Mouse (Mus musculus) testis, postnatal 14 days (tissue): ENCODE results near the gene Ubr4.
A peak's percentile ranks its signal among the peaks of the same experiment; 100 is the strongest.

Experiments used
- DNase-seq: peaks from one replicate; pipeline ENCODE4 v3.0.0; 2021; ENCODE audit warnings: low spot score

Ubr4 gene

GRCm38 (mm10) chr4:139351931-139352711 lies at the start of gene Ubr4, which contains the start of the genes Mrto4 and Emc1:
Gene Ubr4 (plus strand): TSS chr4:139352609.
Gene Mrto4 (minus strand): TSS chr4:139352576.
Gene Emc1 (plus strand): TSS chr4:139352587.
- DNase-seq = peak; percentile 87

GRCm38 (mm10) chr4:139305521-139305920 lies 46.9 kb upstream of the Ubr4 start:
- no peak for DNase-seq

GRCm38 (mm10) chr4:139307916-139308315 lies 44.5 kb upstream of the Ubr4 start:
- DNase-seq = no peak

- no peak for DNase-seq
Measured at GRCm38 (mm10) chr4:139309651-139310050, 42.8 kb upstream of the Ubr4 start.

GRCm38 (mm10) chr4:139310171-139310898 lies 42.1 kb upstream of the Ubr4 start, which contains the start of the genes Pqlc2 and Akr7a5:
Gene Pqlc2 (minus strand): TSS chr4:139310708.
Gene Akr7a5 (plus strand): TSS chr4:139310744.
- DNase-seq = peak; percentile 95

GRCm38 (mm10) chr4:139310899-139311701 lies 41.3 kb upstream of the Ubr4 start:
- DNase-seq = no peak

- no peak for DNase-seq
Measured at GRCm38 (mm10) chr4:139311707-139312106, 40.7 kb upstream of the Ubr4 start.

- DNase-seq = no peak
Measured at GRCm38 (mm10) chr4:139312632-139313031, 39.8 kb upstream of the Ubr4 start.

- DNase-seq = no peak
Measured at GRCm38 (mm10) chr4:139318449-139318848, 34.0 kb upstream of the Ubr4 start.

- DNase-seq = no peak
Measured at GRCm38 (mm10) chr4:139319740-139320139, 32.7 kb upstream of the Ubr4 start.

- DNase-seq = peak; percentile 79
Measured at GRCm38 (mm10) chr4:139330605-139331004, 21.8 kb upstream of the Ubr4 start.

GRCm38 (mm10) chr4:139334631-139335295 lies 17.6 kb upstream of the Ubr4 start:
- no peak for DNase-seq

- DNase-seq = peak; percentile 57
Measured at GRCm38 (mm10) chr4:139335507-139335906, 16.9 kb upstream of the Ubr4 start.

- DNase-seq = peak; percentile 82
Measured at GRCm38 (mm10) chr4:139336822-139337483, 15.5 kb upstream of the Ubr4 start.

- no peak for DNase-seq
Measured at GRCm38 (mm10) chr4:139338145-139338544, 14.3 kb upstream of the Ubr4 start.

- DNase-seq = no peak
Measured at GRCm38 (mm10) chr4:139340835-139341234, 11.6 kb upstream of the Ubr4 start.

GRCm38 (mm10) chr4:139341556-139342233 lies 10.7 kb upstream of the Ubr4 start:
- DNase-seq = peak; percentile 73

- no peak for DNase-seq
Measured at GRCm38 (mm10) chr4:139343718-139344117, 8.7 kb upstream of the Ubr4 start.

- DNase-seq = no peak
Measured at GRCm38 (mm10) chr4:139345416-139346019, 6.9 kb upstream of the Ubr4 start.

- DNase-seq = no peak
Measured at GRCm38 (mm10) chr4:139352832-139353231, 423 bp downstream of the Ubr4 start.
